Mouse (Mus musculus) olfactory bulb, adult 2 months (tissue): ENCODE data around the gene Samd4b.

Source experiments
- CTCF ChIP-seq: fragments of 200-500 bp; IDR thresholded peaks from 2 replicates; pipeline ENCODE4 v1.5.1; 2012; ENCODE audit warnings: low read depth, mild to moderate bottlenecking, low read length, moderate library complexity; ENCODE audit not compliant: insufficient read depth
- POLR2A ChIP-seq: fragments of 200-500 bp; IDR thresholded peaks from 2 replicates; pipeline ENCODE4 v1.6.1; 2012; ENCODE audit warnings: mild to moderate bottlenecking, low read depth, low read length, moderate library complexity; ENCODE audit not compliant: insufficient read depth

GRCm38 (mm10) chr7:28619098-28619715 lies 21.3 kb upstream of the Samd4b start:
- TF ChIP-seq CTCF (no peak), POLR2A (no peak)
